Mouse (Mus musculus) stomach, postnatal 0 days (tissue): ENCODE results near the gene Nol4l. TPM values are rescaled to one million over a fixed set of nuclear protein-coding genes. Genes with fewer than 3 reads are reported as not detected.

ENCODE experiments used
- ATAC-seq: fragments of 200-750 bp; cut with Nextera tagmentation; 2 replicates; pipeline ENCODE4 v1.8.0; 2017; ENCODE audit not compliant: low FRiP score, low TSS enrichment
- DNase-seq: peaks from one replicate; pipeline ENCODE4 v3.0.0-alpha.2; 2016; ENCODE audit warnings: low spot score
- H3K27ac ChIP-seq: fragments of 300-500 bp; sonication (generic); replicated peaks from 2 replicates; pipeline ENCODE4 v1.5.1; 2014; ENCODE audit warnings: mild to moderate bottlenecking, control low read depth
- H3K27me3 ChIP-seq: fragments of 300-500 bp; sonication (generic); 2 replicates; pipeline ENCODE4 v1.6.1; 2014; ENCODE audit warnings: low read length; ENCODE audit not compliant: control insufficient read depth, insufficient read depth
- H3K36me3 ChIP-seq: fragments of 300-500 bp; sonication (generic); 2 replicates; pipeline ENCODE4 v1.6.1; 2014; ENCODE audit warnings: low read length, mixed read lengths; ENCODE audit not compliant: control insufficient read depth, insufficient read depth
- H3K4me1 ChIP-seq: fragments of 300-500 bp; sonication (generic); replicated peaks from 2 replicates; pipeline ENCODE4 v1.6.1; 2014; ENCODE audit warnings: antibody characterized with exemption; ENCODE audit not compliant: control insufficient read depth, insufficient read depth
- H3K4me2 ChIP-seq: fragments of 300-500 bp; sonication (generic); replicated peaks from 2 replicates; pipeline ENCODE4 v1.6.1; 2014; ENCODE audit warnings: low read depth, mild to moderate bottlenecking, control low read depth, moderate library complexity
- H3K4me3 ChIP-seq: fragments of 300-500 bp; sonication (generic); 2 replicates; pipeline ENCODE4 v1.5.1; 2014; ENCODE audit warnings: low read depth, low read length, control low read depth
- H3K9ac ChIP-seq: fragments of 300-500 bp; sonication (generic); 2 replicates; pipeline ENCODE4 v1.6.1; 2014; ENCODE audit warnings: mild to moderate bottlenecking, low read length, control low read depth, mixed read lengths
- H3K9me3 ChIP-seq: fragments of 300-500 bp; sonication (generic); 2 replicates; pipeline ENCODE4 v1.6.1; 2016; ENCODE audit warnings: low read length; ENCODE audit not compliant: control insufficient read depth
- CTCF ChIP-seq: IDR thresholded peaks from 2 replicates; pipeline ENCODE4 v1.5.1; 2016; ENCODE audit warnings: antibody characterized with exemption, low read depth, mild to moderate bottlenecking, moderate library complexity
- EP300 ChIP-seq: optimal IDR thresholded peaks from 2 replicates; pipeline ENCODE3; 2016; ENCODE audit warnings: antibody characterized with exemption
- WGBS: fragments of 180-500 bp; shearing (Covaris S2); extraction: QIAGEN DNeasy Blood & Tissue Kit; methylation state at CpG from one replicate; pipeline ENCODE4 v1.1.7; 2014; 5-methylcytosine and 5-hydroxymethylcytosine counted together
- polyA plus RNA-seq: library from polyadenylated mRNA; unstranded; fragments of >200 nt; fragmentation: Nextera tagmentation; extraction: Ambion mirVana; gene quantifications from 2 replicates; pipeline ENCODE4 v1.2.1, GENCODE M21; 2015

Nol4l gene
- 4.4 and 4.8 TPM in 2 replicates for polyA plus RNA-seq

GRCm38 (mm10) chr2:153529931-153530766, at the start of gene Nol4l:
TSS of gene Nol4l (minus strand) at chr2:153529971.
- H3K9ac ChIP-seq = peak within 1 kb of the TSS; percentile 59
- no peaks in the 10 kb centered on the region for H3K4me1 ChIP-seq
- DNase-seq (peak; percentile 51), ATAC-seq (0 out of 2 replicates have a peak, but pooled peaks have one; percentile 10)
- H3K9me3 ChIP-seq = no peaks in the 10 kb centered on the region
- H3K27ac ChIP-seq = peak within 1 kb of the TSS; percentile 35; the same call in 1 of the 2 replicates
- no peaks in the 10 kb centered on the region for H3K27me3 ChIP-seq
- peak within 1 kb of the TSS; percentile 62 for H3K4me3 ChIP-seq
- no peaks in the 10 kb centered on the region for H3K36me3 ChIP-seq
- no peak for TF ChIP-seq EP300
- no peak for TF ChIP-seq CTCF
- peak within 1 kb of the TSS; percentile 99 for H3K4me2 ChIP-seq
- 6% methylated on average over 21 of the region's 86 CpGs for WGBS

GRCm38 (mm10) chr2:153577122-153577521, 47.4 kb upstream of the Nol4l start:
- DNase-seq = no peak
- WGBS = 47% methylated on average over 4 of the region's 4 CpGs
- H3K4me3 ChIP-seq = no peak overlapping the region
- no peak for TF ChIP-seq EP300
- TF ChIP-seq CTCF = no peak
- no peaks in the 10 kb centered on the region for H3K4me1 ChIP-seq
- no peak overlapping the region for H3K9ac ChIP-seq
- H3K4me2 ChIP-seq = no peak overlapping the region
- ATAC-seq = no peak
- H3K36me3 ChIP-seq = no peaks in the 10 kb centered on the region
- no peaks in the 10 kb centered on the region for H3K9me3 ChIP-seq
- H3K27ac ChIP-seq = no peak overlapping the region
- no peaks in the 10 kb centered on the region for H3K27me3 ChIP-seq

- H3K4me3 ChIP-seq = no peak overlapping the region
- H3K4me1 ChIP-seq = no peaks in the 10 kb centered on the region
- TF ChIP-seq EP300 (no peak), CTCF (no peak)
- no peak overlapping the region for H3K4me2 ChIP-seq
- DNase-seq (no peak), ATAC-seq (no peak)
- H3K36me3 ChIP-seq = no peaks in the 10 kb centered on the region
- H3K9ac ChIP-seq = no peak overlapping the region
- no peak overlapping the region for H3K27ac ChIP-seq
- 72% methylated on average over 3 of the region's 3 CpGs for WGBS
- no peaks in the 10 kb centered on the region for H3K9me3 ChIP-seq
- no peaks in the 10 kb centered on the region for H3K27me3 ChIP-seq
Observed at GRCm38 (mm10) chr2:153576150-153576549, 46.4 kb upstream of the Nol4l start.

DNA sequence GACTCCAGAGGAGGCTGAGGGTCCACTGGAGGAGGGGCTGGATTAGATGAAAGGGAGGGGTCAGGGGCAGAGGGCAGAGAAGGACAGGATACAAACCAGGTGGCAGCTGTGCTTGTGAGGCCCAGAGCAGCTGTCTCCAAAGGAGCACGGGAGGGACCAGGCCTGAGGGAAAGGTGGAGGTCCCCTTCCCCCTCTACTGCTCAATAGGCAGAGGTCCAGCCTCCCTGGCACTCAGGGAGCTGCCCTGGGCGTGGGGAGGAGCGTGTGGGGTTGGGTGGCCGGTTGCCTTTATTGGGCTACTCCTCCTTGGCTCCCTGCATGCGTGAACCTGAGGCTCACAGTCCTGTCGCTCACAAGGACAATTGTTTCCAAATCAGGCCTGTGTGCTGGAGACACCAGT, 45.8 kb upstream of the Nol4l start:
- no peaks in the 10 kb centered on the region for H3K36me3 ChIP-seq
- WGBS = 44% methylated on average over 4 of the region's 6 CpGs
- H3K9me3 ChIP-seq = no peaks in the 10 kb centered on the region
- no peak overlapping the region for H3K4me2 ChIP-seq
- DNase-seq (no peak), ATAC-seq (no peak)
- H3K27ac ChIP-seq = no peak overlapping the region
- no peaks in the 10 kb centered on the region for H3K4me1 ChIP-seq
- H3K27me3 ChIP-seq = no peaks in the 10 kb centered on the region
- no peak overlapping the region for H3K9ac ChIP-seq
- no peak for TF ChIP-seq EP300
- TF ChIP-seq CTCF = no peak
- no peak overlapping the region for H3K4me3 ChIP-seq

DNA sequence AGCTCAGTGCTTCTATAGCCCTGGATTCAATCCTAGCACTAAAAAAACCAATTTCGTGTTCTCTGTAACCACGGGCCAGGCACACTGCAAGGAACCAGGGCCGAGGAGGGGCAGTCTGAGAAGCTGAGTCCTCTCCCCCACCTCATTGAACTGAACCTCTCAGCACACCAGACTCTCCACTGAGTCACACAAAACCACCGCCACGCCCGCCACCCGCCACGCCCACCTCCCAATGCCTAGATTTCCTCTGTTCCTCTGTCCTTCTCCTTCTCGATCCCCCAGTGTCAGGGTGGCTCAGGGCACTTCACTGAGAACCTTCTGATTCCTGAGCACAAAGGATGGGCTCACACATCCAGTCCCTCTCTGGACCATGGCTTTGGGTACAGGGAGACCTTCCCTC, 43.3 kb upstream of the Nol4l start:
- H3K4me3 ChIP-seq = no peak overlapping the region
- H3K36me3 ChIP-seq = no peaks in the 10 kb centered on the region
- H3K4me1 ChIP-seq = no peaks in the 10 kb centered on the region
- TF ChIP-seq EP300 (no peak), CTCF (no peak)
- H3K4me2 ChIP-seq = no peak overlapping the region
- 67% methylated on average over 9 of the region's 9 CpGs for WGBS
- H3K9ac ChIP-seq = no peak overlapping the region
- no peak for ATAC-seq
- H3K9me3 ChIP-seq = no peaks in the 10 kb centered on the region
- no peak for DNase-seq
- no peaks in the 10 kb centered on the region for H3K27me3 ChIP-seq
- no peak overlapping the region for H3K27ac ChIP-seq

- WGBS = 87% methylated on average over 6 of the region's 6 CpGs
- Histone ChIP-seq H3K27ac (no peak overlapping the region), H3K4me3 (no peak overlapping the region), H3K9ac (no peak overlapping the region), H3K27me3 (no peaks in the 10 kb centered on the region), H3K4me1 (no peaks in the 10 kb centered on the region), H3K36me3 (no peaks in the 10 kb centered on the region), H3K4me2 (no peak overlapping the region), H3K9me3 (no peaks in the 10 kb centered on the region)
- ATAC-seq = no peak
- TF ChIP-seq EP300 (no peak), CTCF (no peak)
- no peak for DNase-seq
Observed at GRCm38 (mm10) chr2:153568541-153568940, 38.8 kb upstream of the Nol4l start.
